Mouse (Mus musculus) forebrain, postnatal 0 days (tissue): ENCODE results near the gene Cdk2ap2. TPM values are rescaled to one million over a fixed set of nuclear protein-coding genes. Genes with fewer than 3 reads are reported as not detected.
"Not testable (repeated sequence)": the region's sequence is repeated elsewhere in the genome, so short reads cannot be mapped to it uniquely, and the experiment has no call there.

Source experiments
- ATAC-seq: fragments of 200-750 bp; cut with Nextera tagmentation; 2 replicates; pipeline ENCODE4 v1.8.0; 2017; ENCODE audit warnings: mild to moderate bottlenecking, moderate library complexity
- DNase-seq: peaks from one replicate; pipeline ENCODE4 v3.0.0-alpha.2; 2015
- H3K27ac ChIP-seq: fragments of 300-500 bp; sonication (generic); 2 replicates; pipeline ENCODE4 v1.5.1; 2014; ENCODE audit warnings: low read depth, mild to moderate bottlenecking, antibody characterized with exemption, low read length, moderate library complexity, mixed read lengths
- H3K27me3 ChIP-seq: fragments of 300-500 bp; sonication (generic); 2 replicates; pipeline ENCODE4 v1.6.1; 2014; ENCODE audit warnings: mild to moderate bottlenecking, low read length, mixed read lengths; ENCODE audit not compliant: insufficient read depth
- H3K36me3 ChIP-seq: fragments of 300-500 bp; sonication (generic); 2 replicates; pipeline ENCODE4 v1.6.1; 2014; ENCODE audit warnings: mild to moderate bottlenecking, moderate library complexity; ENCODE audit not compliant: insufficient read depth
- H3K4me1 ChIP-seq: fragments of 300-500 bp; sonication (generic); 2 replicates; pipeline ENCODE4 v1.6.1; 2014; ENCODE audit warnings: antibody characterized with exemption; ENCODE audit not compliant: insufficient read depth
- H3K4me2 ChIP-seq: fragments of 300-500 bp; sonication (generic); 2 replicates; pipeline ENCODE4 v1.6.1; 2014; ENCODE audit warnings: low read depth, mild to moderate bottlenecking, moderate library complexity
- H3K4me3 ChIP-seq: fragments of 300-500 bp; sonication (generic); 2 replicates; pipeline ENCODE4 v1.5.1; 2014; ENCODE audit warnings: low read depth, low read length, mixed read lengths
- H3K9ac ChIP-seq: fragments of 300-500 bp; sonication (generic); 2 replicates; pipeline ENCODE4 v1.6.1; 2014; ENCODE audit warnings: mild to moderate bottlenecking
- H3K9me3 ChIP-seq: fragments of 300-500 bp; sonication (generic); 2 replicates; pipeline ENCODE4 v1.6.1; 2016; ENCODE audit warnings: low read length
- CTCF ChIP-seq: sonication (generic); IDR thresholded peaks from 2 replicates; pipeline ENCODE4 v1.5.1; 2016; ENCODE audit warnings: antibody characterized with exemption, control low read depth, low read depth
- WGBS: fragments of 180-500 bp; shearing (Covaris S2); extraction: QIAGEN DNeasy Blood & Tissue Kit; methylation state at CpG from one replicate; pipeline ENCODE4 v1.1.7; 2014; 5-methylcytosine and 5-hydroxymethylcytosine counted together
- polyA plus RNA-seq: library from polyadenylated mRNA; unstranded; fragments of >200 nt; fragmentation: Nextera tagmentation; extraction: Ambion mirVana; gene quantifications from 2 replicates; pipeline ENCODE4 v1.2.1, GENCODE M21; 2015
- total RNA-seq: library from RNA; depleted of rRNA; stranded (reverse); fragments of >200 nt; gene quantifications from 2 replicates; pipeline ENCODE4 v1.2.3, GENCODE M21; 2014

The Cdk2ap2 gene
- total and polyA plus RNA-seq, 2 experiments from 2014 or later = 34.4 to 59.9 TPM

DNA sequence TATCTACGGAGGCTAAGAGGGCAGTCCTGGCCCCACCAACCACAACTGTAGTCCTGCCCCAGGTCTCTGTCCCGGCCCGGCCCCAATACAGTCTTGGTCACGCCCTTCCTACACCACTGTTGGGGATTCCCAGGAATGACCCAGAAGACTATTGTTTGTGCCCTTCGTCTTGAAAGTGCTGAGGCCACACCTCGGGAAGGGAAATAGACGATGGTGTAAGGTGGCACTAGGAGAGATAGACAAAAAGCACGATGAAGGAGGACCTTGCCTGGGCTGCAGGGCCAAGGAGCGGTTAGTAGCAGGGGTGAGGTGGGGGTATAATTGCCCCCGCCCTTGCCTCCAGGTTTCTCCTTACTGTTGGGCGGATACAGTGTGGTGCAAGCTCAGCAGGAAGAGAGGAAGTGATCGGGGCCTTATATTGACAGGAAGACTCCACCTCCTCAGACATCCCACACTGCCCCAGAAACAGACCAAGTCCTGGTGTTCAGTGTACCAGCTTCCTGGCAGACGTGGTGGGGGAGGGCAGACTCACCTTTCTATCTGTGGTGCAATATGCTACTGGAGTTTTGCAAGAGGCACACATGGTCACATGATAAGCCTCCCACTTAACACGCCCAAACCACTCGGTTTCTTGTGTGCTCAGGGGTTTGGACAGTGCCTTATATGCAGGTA lies 37.8 kb upstream of the Cdk2ap2 start, which contains the start of gene Gstp3:
Gene Gstp3 (minus strand): TSS at position 501 of the 672 bp plus-strand sequence.
- no peak for DNase-seq
- no peak for ATAC-seq
- H3K27me3 ChIP-seq = no peaks in the 10 kb centered on the region
- H3K9me3 ChIP-seq = no peaks in the 10 kb centered on the region
- no peaks in the 10 kb centered on the region for H3K4me1 ChIP-seq
- no peak within 1 kb of the TSS for H3K27ac ChIP-seq
- TF ChIP-seq CTCF = no peak
- no peak within 1 kb of the TSS for H3K4me3 ChIP-seq
- WGBS = 81% methylated on average over 15 of the region's 15 CpGs
- no peaks in the 10 kb centered on the region for H3K36me3 ChIP-seq
- no peak within 1 kb of the TSS for H3K9ac ChIP-seq
- no peak within 1 kb of the TSS for H3K4me2 ChIP-seq

DNA sequence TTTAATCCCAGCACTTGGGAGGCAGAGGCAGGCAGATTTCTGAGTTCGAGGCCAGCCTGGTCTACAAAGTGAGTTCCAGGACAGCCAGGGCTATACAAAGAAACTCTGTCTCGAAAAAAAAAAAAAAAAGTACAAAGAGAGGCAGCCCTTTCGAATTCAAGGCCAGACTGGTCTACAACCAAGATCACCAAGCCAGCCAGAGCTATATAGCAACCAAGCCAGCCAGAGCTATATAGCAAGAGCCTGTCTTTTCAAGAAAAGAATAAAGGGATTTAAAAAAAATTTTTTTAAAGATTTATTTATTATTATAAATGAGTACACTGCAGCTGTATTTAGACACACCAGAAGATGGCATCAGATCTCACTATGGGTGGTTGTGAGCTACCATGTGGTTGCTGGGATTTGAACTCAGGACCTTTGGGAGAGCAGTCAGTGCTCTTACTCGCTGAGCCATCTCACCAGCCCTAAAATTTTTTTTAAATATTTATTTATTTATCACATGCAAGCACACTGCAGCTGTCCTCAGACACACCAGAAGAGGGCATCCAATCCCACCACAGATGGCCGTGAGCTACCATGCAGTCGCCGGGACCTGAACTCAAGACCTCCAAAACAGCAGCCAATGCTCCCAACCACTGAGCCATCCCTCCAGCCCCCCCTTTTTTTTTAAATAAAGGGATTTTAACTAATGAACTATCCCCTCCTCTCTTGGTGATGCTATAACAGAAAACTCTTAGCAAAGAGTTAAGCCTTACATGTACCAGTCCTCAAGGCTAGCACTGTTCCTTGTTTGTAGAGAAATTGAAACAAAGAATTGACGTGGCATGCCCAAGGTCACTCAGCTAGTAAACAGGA lies 36.7 kb upstream of the Cdk2ap2 start:
- H3K27ac ChIP-seq, H3K36me3 ChIP-seq, H3K4me3 ChIP-seq, H3K4me1 ChIP-seq, H3K27me3 ChIP-seq, DNase-seq, H3K4me2 ChIP-seq, H3K9ac ChIP-seq, H3K9me3 ChIP-seq, ATAC-seq: not testable (repeated sequence)
- 84% methylated on average over 8 of the region's 8 CpGs for WGBS

DNA sequence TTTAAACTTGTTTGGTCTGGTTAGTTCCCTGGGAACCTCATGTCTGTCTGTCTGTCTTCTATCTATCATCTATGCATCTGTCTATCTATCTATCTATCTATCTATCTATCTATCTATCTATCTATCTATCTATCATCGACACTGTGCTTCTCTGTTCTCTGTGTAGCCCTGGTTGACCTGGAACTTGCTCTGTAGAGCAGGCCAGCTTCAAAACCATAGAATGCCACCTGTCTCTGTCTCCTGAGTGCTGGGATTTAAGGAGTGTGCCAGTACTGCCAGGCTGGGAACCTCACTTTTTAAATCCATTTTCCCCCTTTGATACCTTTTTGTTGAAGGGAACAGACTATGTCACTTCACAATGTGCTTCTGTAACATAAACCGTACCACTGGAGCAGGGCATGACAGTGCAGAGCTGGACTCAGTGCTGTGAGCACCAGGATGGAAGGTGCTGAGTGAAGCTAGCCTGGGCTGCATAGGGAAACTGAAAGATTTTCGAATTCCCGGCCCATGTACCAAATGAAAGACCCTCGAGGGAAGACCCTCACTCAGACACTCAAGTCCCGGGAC lies 36.0 kb upstream of the Cdk2ap2 start:
- Histone ChIP-seq H3K9ac (no peak overlapping the region), H3K4me3 (no peak overlapping the region), H3K27me3 (no peaks in the 10 kb centered on the region), H3K4me2 (no peak overlapping the region), H3K36me3 (no peaks in the 10 kb centered on the region), H3K27ac (no peak overlapping the region), H3K4me1 (no peaks in the 10 kb centered on the region), H3K9me3 (no peaks in the 10 kb centered on the region)
- ATAC-seq (no peak), DNase-seq (no peak)
- TF ChIP-seq CTCF = no peak
- 87% methylated on average over 5 of the region's 6 CpGs for WGBS

DNA sequence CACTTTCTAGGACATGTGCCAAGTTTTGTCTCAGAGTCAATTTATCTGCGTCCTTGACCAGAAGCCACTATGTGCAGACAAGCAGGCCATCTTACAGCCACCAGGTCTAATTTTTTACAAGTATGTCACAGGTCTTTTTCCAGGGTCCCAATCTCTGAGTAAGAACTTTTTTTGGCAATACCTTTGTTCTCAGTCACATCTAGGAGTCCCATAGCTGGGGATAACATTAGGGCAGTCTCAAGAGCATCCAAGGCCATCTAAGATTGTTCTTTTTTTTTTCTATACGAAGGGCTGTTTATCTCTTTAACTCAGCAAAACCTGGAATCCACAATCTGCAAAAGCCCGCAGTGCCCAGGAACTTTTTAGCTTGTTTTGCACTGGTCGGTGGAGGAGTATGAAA lies 33.6 kb upstream of the Cdk2ap2 start:
- H3K9me3 ChIP-seq, H3K4me2 ChIP-seq, H3K27me3 ChIP-seq, H3K4me3 ChIP-seq, H3K4me1 ChIP-seq, H3K36me3 ChIP-seq, ATAC-seq, H3K27ac ChIP-seq, H3K9ac ChIP-seq, DNase-seq: not testable (repeated sequence)
- WGBS = 77% methylated on average over 3 of the region's 4 CpGs

DNA sequence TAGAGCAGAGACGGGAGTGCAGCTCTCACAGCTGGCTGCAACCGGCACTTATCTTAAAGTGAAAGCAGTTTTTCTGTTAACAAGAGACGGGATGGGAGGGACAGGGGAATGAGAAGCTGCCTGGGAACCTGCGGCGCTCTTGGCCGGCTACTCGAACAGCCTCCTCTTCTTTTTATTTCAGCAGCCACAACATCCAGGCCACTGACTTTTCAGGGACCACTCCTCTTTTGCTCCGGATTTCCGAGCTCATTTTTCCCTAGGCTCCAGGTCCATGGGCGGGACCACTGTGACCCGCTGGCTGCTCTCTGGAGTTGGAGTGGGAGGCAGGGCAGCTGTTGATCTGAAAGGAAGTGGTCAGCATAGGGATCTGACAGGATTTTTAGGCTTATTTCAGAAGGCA lies 32.5 kb upstream of the Cdk2ap2 start:
- H3K9me3 ChIP-seq, H3K4me1 ChIP-seq, DNase-seq, H3K9ac ChIP-seq, ATAC-seq, H3K4me2 ChIP-seq, H3K36me3 ChIP-seq, H3K4me3 ChIP-seq, H3K27ac ChIP-seq, H3K27me3 ChIP-seq: not testable (repeated sequence)
- WGBS = no CpG with 5 or more reads among the region's 11 CpGs

DNA sequence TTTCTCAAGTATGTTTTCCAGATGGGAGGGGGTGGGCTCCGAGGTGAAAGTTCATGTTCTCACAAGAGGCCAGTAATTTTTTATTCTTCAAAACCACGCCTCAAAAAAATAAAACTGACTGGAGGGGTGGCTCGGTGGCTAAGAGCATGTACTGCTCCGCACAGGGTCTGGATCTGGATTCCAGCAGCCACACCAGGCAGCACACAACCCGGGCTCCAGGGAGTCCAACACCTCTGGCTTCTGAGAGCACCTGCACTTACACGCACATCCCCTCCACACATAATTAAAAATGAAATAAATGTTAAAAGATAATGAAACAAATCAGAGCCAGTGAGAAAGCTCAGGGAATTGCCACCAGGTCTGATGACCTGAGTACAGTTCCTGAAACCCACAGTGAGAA lies 30.7 kb upstream of the Cdk2ap2 start:
- TF ChIP-seq CTCF = no peak
- WGBS = 84% methylated on average over 6 of the region's 6 CpGs

DNA sequence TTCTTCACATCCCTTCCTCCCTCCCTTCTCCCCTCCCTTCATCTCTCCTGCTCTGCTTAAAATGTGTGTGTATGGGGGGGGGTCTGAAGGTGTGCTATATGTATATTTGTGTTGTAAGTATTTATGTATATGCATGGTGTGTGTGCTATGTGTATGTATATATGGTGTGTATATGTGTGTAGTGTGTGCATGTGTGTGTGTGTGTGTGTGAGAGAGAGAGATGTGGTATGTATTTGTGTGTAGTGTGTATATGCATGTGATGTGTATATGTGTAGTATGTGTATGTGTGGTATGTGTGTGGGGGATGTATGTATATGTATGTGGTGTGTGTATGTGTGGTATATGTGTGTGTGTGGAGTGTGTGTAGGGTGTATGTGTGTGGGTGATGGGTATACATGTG lies 30.1 kb upstream of the Cdk2ap2 start:
- no peak overlapping the region for H3K4me2 ChIP-seq
- TF ChIP-seq CTCF = no peak
- ATAC-seq (no peak), DNase-seq (no peak)
- no peaks in the 10 kb centered on the region for H3K4me1 ChIP-seq
- H3K36me3 ChIP-seq = no peaks in the 10 kb centered on the region
- no peaks in the 10 kb centered on the region for H3K27me3 ChIP-seq
- no peaks in the 10 kb centered on the region for H3K9me3 ChIP-seq
- no peak overlapping the region for H3K4me3 ChIP-seq
- H3K9ac ChIP-seq = no peak overlapping the region
- no peak overlapping the region for H3K27ac ChIP-seq

More for the DNA sequence above, 30.7 kb upstream of the Cdk2ap2 start:
- Histone ChIP-seq H3K36me3 (no peaks in the 10 kb centered on the region), H3K9ac (no peak overlapping the region), H3K4me2 (no peak overlapping the region), H3K27ac (no peak overlapping the region), H3K27me3 (no peaks in the 10 kb centered on the region), H3K4me1 (no peaks in the 10 kb centered on the region), H3K4me3 (no peak overlapping the region), H3K9me3 (no peaks in the 10 kb centered on the region)
- no peak for ATAC-seq
- DNase-seq = no peak

DNA sequence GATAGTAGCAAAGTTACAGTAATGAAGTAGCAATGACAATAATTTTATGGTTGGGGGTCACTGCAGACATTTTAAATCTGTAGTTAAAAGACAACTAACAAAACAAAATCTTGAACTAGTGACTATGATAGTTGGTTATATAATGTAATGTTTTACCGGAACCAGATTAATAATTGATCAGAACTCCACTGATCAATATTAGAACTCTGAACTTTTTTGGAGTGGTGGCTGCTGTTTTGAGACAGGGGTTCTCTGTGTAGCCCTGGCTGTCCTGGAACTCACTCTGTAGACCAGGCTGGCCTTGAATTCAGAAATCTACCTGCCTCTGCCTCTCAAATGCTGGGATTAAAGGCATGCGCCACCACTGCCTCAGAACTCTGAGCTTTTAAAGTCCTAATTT lies 28.7 kb upstream of the Cdk2ap2 start:
- H3K4me2 ChIP-seq, H3K9me3 ChIP-seq, H3K4me1 ChIP-seq, DNase-seq, ATAC-seq, H3K9ac ChIP-seq, H3K27ac ChIP-seq, H3K36me3 ChIP-seq, H3K27me3 ChIP-seq, H3K4me3 ChIP-seq: not testable (repeated sequence)
- WGBS = 91% methylated on average over 2 of the region's 2 CpGs
